Mouse (Mus musculus): ENCODE results near the gene Col16a1. TPM values are rescaled to one million over a fixed set of nuclear protein-coding genes. Genes with fewer than 3 reads are reported as not detected.

The Col16a1 gene
- 5.9 TPM for polyA plus RNA-seq (2014; fragmentation: Illumina TruSeq; extraction: RNeasy Lipid Tissue Mini Kit (QIAGEN cat#74804))

GRCm38 (mm10) chr4:130047331-130048202 is at the start of gene Col16a1:
TSS of gene Col16a1 (plus strand) at chr4:130047840.

GRCm38 (mm10) chr4:130102111-130102651 is 54.5 kb downstream of the Col16a1 start, which contains the start of gene Pef1:
TSS of gene Pef1 (plus strand) at chr4:130102558.

DNA sequence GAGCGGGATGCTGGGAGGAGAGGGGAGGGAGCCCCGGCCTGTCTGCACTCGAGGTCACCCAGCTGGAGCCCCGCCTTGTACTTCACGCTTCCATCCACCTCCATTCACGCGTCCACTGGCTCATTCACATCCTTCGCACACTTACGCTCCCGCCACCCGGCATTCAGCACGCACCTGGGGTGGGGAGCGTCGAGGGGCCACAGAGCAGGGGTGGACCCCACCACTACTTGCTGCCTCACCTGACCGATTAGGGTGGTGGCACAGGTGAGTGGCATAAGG is 91.5 kb downstream of the Col16a1 start, which contains the start of gene Hcrtr1:
Gene Hcrtr1 (minus strand): TSS at position 146 of the 279 bp plus-strand sequence.

Other genes with a start within 250 kb of the Col16a1 start
- 2,436 TPM for gene Ptp4a2, start 236.6 kb upstream of the Col16a1 start, polyA plus RNA-seq (2014; fragmentation: Illumina TruSeq; extraction: RNeasy Lipid Tissue Mini Kit (QIAGEN cat#74804))
- gene Spocd1, start 118.6 kb upstream of the Col16a1 start, polyA plus RNA-seq (2014; fragmentation: Illumina TruSeq; extraction: RNeasy Lipid Tissue Mini Kit (QIAGEN cat#74804)) = not detected
- not detected for gene Adgrb2, start 63.0 kb upstream of the Col16a1 start, polyA plus RNA-seq (2014; fragmentation: Illumina TruSeq; extraction: RNeasy Lipid Tissue Mini Kit (QIAGEN cat#74804))
- gene Pef1, start 54.7 kb downstream of the Col16a1 start, polyA plus RNA-seq (2014; fragmentation: Illumina TruSeq; extraction: RNeasy Lipid Tissue Mini Kit (QIAGEN cat#74804)) = 3.7 TPM
- gene Hcrtr1, start 91.5 kb downstream of the Col16a1 start, polyA plus RNA-seq (2014; fragmentation: Illumina TruSeq; extraction: RNeasy Lipid Tissue Mini Kit (QIAGEN cat#74804)) = not detected
- 2.5 TPM for gene Tinagl1, start 127.3 kb downstream of the Col16a1 start, polyA plus RNA-seq (2014; fragmentation: Illumina TruSeq; extraction: RNeasy Lipid Tissue Mini Kit (QIAGEN cat#74804))
- gene Gm853, start 174.6 kb downstream of the Col16a1 start, polyA plus RNA-seq (2014; fragmentation: Illumina TruSeq; extraction: RNeasy Lipid Tissue Mini Kit (QIAGEN cat#74804)) = not detected
- gene Serinc2, start 231.4 kb downstream of the Col16a1 start, polyA plus RNA-seq (2014; fragmentation: Illumina TruSeq; extraction: RNeasy Lipid Tissue Mini Kit (QIAGEN cat#74804)) = not detected